Mouse (Mus musculus): ENCODE measurements around the gene Pcsk7. TPM values are rescaled to one million over a fixed set of nuclear protein-coding genes. Genes with fewer than 3 reads are reported as not detected.

The Pcsk7 gene
- polyA plus RNA-seq, 1 experiment from 2014 or later: 17.7 TPM

DNA sequence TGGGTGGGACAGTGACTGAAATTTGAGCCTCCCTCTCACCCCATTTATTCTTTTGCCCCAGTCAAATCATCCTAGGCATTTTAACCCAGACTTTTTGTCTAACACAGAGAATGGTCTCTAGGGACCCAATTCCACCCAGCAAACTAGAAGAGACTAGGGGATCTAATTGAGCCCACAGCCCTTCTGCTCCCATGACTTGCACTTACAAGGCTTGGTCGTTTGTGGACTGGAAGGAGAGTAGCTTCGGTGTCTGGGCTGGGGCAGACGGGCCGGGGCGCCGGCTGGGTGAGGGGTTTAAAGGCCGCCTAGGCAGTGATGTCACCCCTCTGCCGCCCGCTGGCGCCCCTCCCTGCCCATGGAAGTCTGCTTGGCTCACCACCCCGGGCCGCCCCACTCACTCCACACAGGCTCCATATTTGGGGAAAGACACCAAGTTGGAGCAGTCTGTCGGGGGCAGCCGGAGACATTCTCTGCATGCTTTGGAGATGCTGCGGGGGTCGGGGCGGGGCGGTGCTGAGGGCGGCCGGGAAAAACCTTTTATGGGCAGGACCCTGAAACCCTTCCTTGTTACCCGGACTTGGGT, 29.4 kb downstream of the Pcsk7 start, which contains the start of gene Tagln:
Tagln (minus strand) TSS at position 431 of the 583 bp plus-strand sequence.
- Histone ChIP-seq H3K36me3 (replicated peaks; ENCODE audit: control insufficient read depth, insufficient read depth) (peaks cover 35% of the 10 kb centered on the region), H3K4me2 (replicated peaks) (peak within 1 kb of the TSS; percentile 27), H3K9me3 (ENCODE audit: control insufficient read depth, low read length) (no peaks in the 10 kb centered on the region), H3K27me3 (ENCODE audit: control insufficient read depth, insufficient read depth, low read length) (no peaks in the 10 kb centered on the region), H3K4me3 (replicated peaks; ENCODE audit: low read length) (no peak within 1 kb of the TSS), H3K9ac (no peak within 1 kb of the TSS), H3K27ac (no peak within 1 kb of the TSS), H3K4me1 (replicated peaks; ENCODE audit: control insufficient read depth, insufficient read depth, low read length) (no peaks in the 10 kb centered on the region)
- no peak for DNase-seq (ENCODE audit: low spot score)
- 14% methylated on average over 21 of the region's 21 CpGs for WGBS
- ATAC-seq (ENCODE audit: low FRiP score): no peak

DNA sequence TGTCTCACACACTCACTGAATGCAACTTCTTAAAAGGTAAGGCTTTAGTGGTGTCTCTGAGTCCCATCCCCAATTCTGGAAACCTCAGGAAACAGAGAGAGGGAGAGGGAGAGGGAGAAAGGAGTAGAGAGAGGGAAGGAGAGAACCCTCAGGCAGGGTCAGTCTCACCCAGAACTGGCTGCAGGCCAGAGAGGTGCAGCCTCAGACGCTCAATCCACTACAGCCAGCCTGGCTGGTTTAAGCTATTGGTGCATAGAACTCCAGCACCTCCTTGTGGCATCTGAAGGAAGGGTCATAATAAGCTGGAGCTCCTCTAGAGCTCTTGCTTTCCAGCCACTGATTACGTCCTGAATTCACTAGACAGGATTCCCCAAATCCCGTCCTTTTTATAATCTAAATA, 30.6 kb downstream of the Pcsk7 start:
- Histone ChIP-seq H3K9ac (no peak overlapping the region), H3K4me3 (replicated peaks; ENCODE audit: low read length) (no peak overlapping the region), H3K27ac (no peak overlapping the region), H3K4me1 (replicated peaks; ENCODE audit: control insufficient read depth, insufficient read depth, low read length) (no peaks in the 10 kb centered on the region), H3K9me3 (ENCODE audit: control insufficient read depth, low read length) (no peaks in the 10 kb centered on the region), H3K36me3 (replicated peaks; ENCODE audit: control insufficient read depth, insufficient read depth) (peaks cover 36% of the 10 kb centered on the region), H3K27me3 (ENCODE audit: control insufficient read depth, insufficient read depth, low read length) (no peaks in the 10 kb centered on the region), H3K4me2 (replicated peaks) (no peak overlapping the region)
- DNase-seq (ENCODE audit: low spot score): peak; percentile 70
- WGBS: 17% methylated on average over 3 of the region's 3 CpGs
- ATAC-seq (ENCODE audit: low FRiP score): peak; percentile 59; the same call in 1 of the 2 replicates

DNA sequence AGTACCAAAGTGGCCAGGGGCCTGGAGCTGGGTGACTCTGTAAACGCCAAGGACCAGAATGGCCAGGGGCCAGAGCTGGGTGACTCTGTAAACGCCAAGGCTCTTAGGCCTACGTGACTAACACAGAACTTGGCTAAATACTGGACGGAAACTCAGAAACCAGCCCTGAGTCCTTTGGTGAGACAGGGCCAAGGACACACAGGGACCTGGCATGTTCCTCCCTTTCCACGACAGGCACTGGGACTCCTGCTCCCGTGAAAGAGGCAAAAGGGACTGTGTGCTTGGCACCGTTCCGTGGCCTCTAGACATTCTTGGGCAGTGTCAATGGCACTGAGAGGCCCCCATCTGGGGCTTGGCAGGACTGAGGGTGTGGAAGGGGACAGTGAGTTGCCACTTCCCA, 31.8 kb downstream of the Pcsk7 start:
- Histone ChIP-seq H3K9ac (no peak overlapping the region), H3K4me2 (replicated peaks) (no peak overlapping the region), H3K27me3 (ENCODE audit: control insufficient read depth, insufficient read depth, low read length) (no peaks in the 10 kb centered on the region), H3K36me3 (replicated peaks; ENCODE audit: control insufficient read depth, insufficient read depth) (peaks cover 48% of the 10 kb centered on the region), H3K4me3 (replicated peaks; ENCODE audit: low read length) (no peak overlapping the region), H3K9me3 (ENCODE audit: control insufficient read depth, low read length) (no peaks in the 10 kb centered on the region), H3K4me1 (replicated peaks; ENCODE audit: control insufficient read depth, insufficient read depth, low read length) (no peaks in the 10 kb centered on the region), H3K27ac (no peak overlapping the region)
- WGBS: 93% methylated on average over 8 of the region's 8 CpGs
- ATAC-seq (ENCODE audit: low FRiP score) (no peak), DNase-seq (ENCODE audit: low spot score) (no peak)

DNA sequence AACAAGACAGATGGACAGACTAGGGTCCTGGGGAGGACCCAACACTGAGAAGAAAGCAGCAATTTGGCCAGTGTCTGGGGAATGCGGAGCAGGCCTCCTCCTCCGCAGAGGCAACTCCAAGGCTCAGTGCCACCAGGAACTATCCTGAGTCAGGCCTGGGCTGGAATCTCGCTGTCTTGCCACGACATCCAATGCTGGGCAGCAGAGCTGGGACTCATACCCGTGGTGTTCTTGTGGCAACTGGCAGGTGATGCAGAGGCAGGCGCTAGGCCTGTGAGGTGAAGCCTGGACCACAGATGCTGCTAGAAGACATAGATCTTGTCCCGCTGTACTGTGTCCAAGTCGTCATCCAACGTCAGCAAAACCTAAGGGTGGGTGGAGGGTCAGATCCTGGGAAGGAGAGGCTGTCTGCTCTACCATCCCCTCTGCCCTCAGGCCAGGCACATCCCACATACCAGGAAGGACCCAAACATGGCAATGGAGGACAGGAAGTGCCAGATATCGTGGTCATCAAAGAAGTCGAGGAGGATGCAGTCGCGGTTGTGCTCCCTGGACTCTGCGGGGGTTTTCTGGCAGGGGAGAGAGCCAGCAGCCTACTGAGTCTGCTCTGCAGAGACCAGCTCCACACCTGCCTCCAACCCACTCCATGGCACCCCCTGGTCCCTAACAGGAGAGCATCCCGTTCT, 32.8 kb downstream of the Pcsk7 start:
- DNase-seq (ENCODE audit: low spot score): no peak
- Histone ChIP-seq H3K27me3 (ENCODE audit: control insufficient read depth, insufficient read depth, low read length) (no peaks in the 10 kb centered on the region), H3K4me1 (replicated peaks; ENCODE audit: control insufficient read depth, insufficient read depth, low read length) (no peaks in the 10 kb centered on the region), H3K4me2 (replicated peaks) (no peak overlapping the region), H3K4me3 (replicated peaks; ENCODE audit: low read length) (no peak overlapping the region), H3K27ac (no peak overlapping the region), H3K9ac (no peak overlapping the region), H3K36me3 (replicated peaks; ENCODE audit: control insufficient read depth, insufficient read depth) (peaks cover 58% of the 10 kb centered on the region), H3K9me3 (ENCODE audit: control insufficient read depth, low read length) (no peaks in the 10 kb centered on the region)
- 92% methylated on average over 15 of the region's 15 CpGs for WGBS
- no peak for ATAC-seq (ENCODE audit: low FRiP score)

DNA sequence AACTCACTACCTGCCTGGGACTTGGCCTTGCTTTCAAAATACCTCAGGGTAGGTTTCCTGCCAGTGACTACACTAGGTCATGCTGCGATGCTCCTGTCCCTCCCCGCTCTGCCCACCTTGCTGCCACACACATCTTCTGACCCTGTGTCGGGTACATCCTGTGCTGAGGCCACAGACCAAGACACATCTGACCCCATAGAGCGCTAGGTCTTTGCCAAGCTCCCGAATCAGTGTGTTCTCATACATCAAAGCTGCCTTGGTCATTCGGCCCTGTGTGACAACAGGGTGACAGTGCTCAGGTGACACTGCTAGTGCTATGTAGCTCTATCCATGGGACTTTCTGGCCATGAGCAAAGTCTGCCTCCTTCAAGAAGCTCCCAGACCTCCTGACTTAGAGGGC, 33.5 kb downstream of the Pcsk7 start:
- H3K4me2 ChIP-seq (replicated peaks): no peak overlapping the region
- no peak overlapping the region for H3K4me3 ChIP-seq (replicated peaks; ENCODE audit: low read length)
- no peak overlapping the region for H3K9ac ChIP-seq
- no peaks in the 10 kb centered on the region for H3K9me3 ChIP-seq (ENCODE audit: control insufficient read depth, low read length)
- H3K27me3 ChIP-seq (ENCODE audit: control insufficient read depth, insufficient read depth, low read length): no peaks in the 10 kb centered on the region
- no peaks in the 10 kb centered on the region for H3K4me1 ChIP-seq (replicated peaks; ENCODE audit: control insufficient read depth, insufficient read depth, low read length)
- WGBS: 93% methylated on average over 6 of the region's 6 CpGs
- no peak for DNase-seq (ENCODE audit: low spot score)
- peaks cover 65% of the 10 kb centered on the region for H3K36me3 ChIP-seq (replicated peaks; ENCODE audit: control insufficient read depth, insufficient read depth)
- ATAC-seq (ENCODE audit: low FRiP score): no peak
- no peak overlapping the region for H3K27ac ChIP-seq

DNA sequence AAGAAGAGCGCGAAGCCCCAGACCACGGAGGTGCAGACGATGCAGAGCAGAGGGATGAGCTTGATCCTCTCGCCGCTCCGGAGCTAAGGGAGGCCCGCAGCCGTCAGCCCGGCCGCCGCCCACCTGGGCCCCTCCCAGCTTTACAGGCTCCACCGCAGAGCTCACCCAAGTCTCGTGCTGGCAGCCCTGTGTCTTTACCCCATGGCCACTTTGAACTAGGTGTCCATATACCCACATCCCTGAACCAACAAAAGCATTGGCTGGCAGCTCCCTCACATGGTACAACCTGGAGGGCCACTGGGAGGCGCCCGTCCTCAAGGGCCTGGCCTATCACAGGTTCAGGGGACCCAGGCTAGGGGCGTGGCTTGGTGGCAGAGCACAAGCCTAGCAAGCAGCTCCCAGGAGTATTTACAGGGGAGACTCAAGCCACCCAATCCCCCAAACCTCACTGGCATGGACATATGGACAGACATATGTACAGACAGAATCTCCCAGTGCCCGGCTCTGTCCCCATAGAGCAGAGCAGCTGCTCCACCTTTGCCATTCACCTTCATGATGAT, 35.1 kb downstream of the Pcsk7 start:
- peaks cover 81% of the 10 kb centered on the region for H3K36me3 ChIP-seq (replicated peaks; ENCODE audit: control insufficient read depth, insufficient read depth)
- H3K9ac ChIP-seq: no peak overlapping the region
- H3K4me2 ChIP-seq (replicated peaks): no peak overlapping the region
- no peak for ATAC-seq (ENCODE audit: low FRiP score)
- H3K9me3 ChIP-seq (ENCODE audit: control insufficient read depth, low read length): no peaks in the 10 kb centered on the region
- WGBS: 66% methylated on average over 17 of the region's 18 CpGs
- no peaks in the 10 kb centered on the region for H3K27me3 ChIP-seq (ENCODE audit: control insufficient read depth, insufficient read depth, low read length)
- DNase-seq (ENCODE audit: low spot score): no peak
- H3K4me1 ChIP-seq (replicated peaks; ENCODE audit: control insufficient read depth, insufficient read depth, low read length): no peaks in the 10 kb centered on the region
- H3K4me3 ChIP-seq (replicated peaks; ENCODE audit: low read length): no peak overlapping the region
- no peak overlapping the region for H3K27ac ChIP-seq

DNA sequence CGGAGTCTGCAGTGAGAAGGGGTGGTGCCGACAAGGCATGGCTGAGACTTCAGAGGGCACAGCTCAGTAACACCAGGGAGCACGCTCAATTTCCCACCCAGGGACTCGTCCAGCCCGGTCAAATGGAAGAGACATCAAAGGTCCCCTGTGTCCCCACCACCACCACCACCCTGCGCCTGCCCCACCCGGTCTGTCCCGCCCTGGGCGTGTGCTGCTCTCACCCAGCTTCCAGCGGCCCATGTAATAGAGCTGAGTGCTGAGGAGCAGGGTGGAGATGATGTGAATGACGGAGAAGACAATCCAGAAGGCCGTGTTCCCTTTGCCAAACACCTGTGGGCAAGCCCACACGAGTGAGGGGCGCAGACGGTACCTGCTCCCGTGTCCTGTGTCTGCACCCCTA, 36.2 kb downstream of the Pcsk7 start:
- no peaks in the 10 kb centered on the region for H3K9me3 ChIP-seq (ENCODE audit: control insufficient read depth, low read length)
- 94% methylated on average over 16 of the region's 16 CpGs for WGBS
- H3K4me1 ChIP-seq (replicated peaks; ENCODE audit: control insufficient read depth, insufficient read depth, low read length): no peaks in the 10 kb centered on the region
- no peak overlapping the region for H3K27ac ChIP-seq
- peaks cover 92% of the 10 kb centered on the region for H3K36me3 ChIP-seq (replicated peaks; ENCODE audit: control insufficient read depth, insufficient read depth)
- no peaks in the 10 kb centered on the region for H3K27me3 ChIP-seq (ENCODE audit: control insufficient read depth, insufficient read depth, low read length)
- no peak overlapping the region for H3K9ac ChIP-seq
- no peak for DNase-seq (ENCODE audit: low spot score)
- ATAC-seq (ENCODE audit: low FRiP score): no peak
- no peak overlapping the region for H3K4me2 ChIP-seq (replicated peaks)
- no peak overlapping the region for H3K4me3 ChIP-seq (replicated peaks; ENCODE audit: low read length)

DNA sequence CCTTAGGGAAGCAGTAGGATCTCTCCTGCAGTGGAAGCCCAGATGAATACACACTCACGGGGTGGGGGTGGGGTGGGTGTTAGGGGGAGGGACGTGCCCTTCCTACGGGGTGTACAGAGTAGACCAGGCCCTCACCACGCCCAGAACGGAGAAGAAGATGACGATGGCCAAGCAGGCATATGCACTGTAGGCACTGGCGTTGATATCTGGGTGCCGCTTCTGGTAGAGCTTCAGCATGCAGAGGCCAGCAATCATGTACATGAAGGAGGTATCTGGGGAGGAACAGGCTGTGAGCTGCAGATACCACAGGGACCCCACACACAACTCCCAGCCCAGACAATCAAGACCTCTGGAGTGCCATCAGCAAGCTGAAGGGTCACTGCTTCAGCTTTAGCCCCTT, 36.6 kb downstream of the Pcsk7 start:
- Histone ChIP-seq H3K27me3 (ENCODE audit: control insufficient read depth, insufficient read depth, low read length) (no peaks in the 10 kb centered on the region), H3K4me3 (replicated peaks; ENCODE audit: low read length) (no peak overlapping the region), H3K9me3 (ENCODE audit: control insufficient read depth, low read length) (no peaks in the 10 kb centered on the region), H3K9ac (no peak overlapping the region), H3K27ac (no peak overlapping the region), H3K36me3 (replicated peaks; ENCODE audit: control insufficient read depth, insufficient read depth) (peaks cover 94% of the 10 kb centered on the region), H3K4me2 (replicated peaks) (no peak overlapping the region), H3K4me1 (replicated peaks; ENCODE audit: control insufficient read depth, insufficient read depth, low read length) (no peaks in the 10 kb centered on the region)
- DNase-seq (ENCODE audit: low spot score): no peak
- WGBS: 98% methylated on average over 8 of the region's 8 CpGs
- ATAC-seq (ENCODE audit: low FRiP score): no peak

DNA sequence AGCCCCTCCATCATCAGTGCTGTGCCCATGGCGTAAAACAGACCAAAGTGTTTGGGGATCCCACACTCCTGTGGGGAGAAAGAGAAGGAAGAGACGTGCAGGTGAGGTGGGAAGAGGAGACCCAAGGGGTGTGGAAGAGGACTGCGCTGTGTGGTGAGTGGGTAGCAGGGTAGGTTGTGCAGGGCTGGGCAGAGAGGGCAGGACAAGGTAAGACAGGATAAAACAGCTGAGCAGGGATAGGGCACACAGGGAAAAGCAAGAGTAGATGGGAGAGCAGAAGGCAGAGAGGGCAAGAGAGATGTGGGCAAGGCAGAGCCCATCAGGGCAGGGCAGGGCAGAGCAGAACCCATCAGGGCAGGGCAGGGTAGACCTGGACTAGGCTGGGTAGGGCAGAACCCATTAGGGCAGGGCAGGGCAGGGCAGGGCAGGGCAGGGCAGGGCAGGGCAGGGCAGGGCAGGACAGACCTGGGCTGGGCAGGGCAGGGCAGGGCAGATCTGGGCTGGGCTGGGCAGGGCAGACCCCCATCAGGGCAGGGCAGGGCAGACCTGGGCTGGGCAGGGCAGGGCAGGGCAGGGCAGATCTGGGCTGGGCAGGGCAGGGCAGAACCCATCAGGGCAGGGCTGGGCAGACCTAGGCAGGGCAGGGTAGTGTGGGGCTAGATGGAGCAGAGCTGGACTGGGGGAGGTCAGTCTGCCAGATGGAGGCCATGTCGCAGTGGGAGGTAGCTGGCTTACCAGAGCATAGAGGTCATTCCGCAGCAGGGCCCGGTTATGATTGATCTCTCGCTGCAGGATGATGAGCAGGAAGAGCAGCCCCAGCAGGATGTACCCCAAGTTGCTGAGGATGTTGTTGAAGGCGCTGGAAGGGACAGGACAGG, 37.6 kb downstream of the Pcsk7 start:
- Histone ChIP-seq H3K9me3 (ENCODE audit: control insufficient read depth, low read length) (no peaks in the 10 kb centered on the region), H3K27me3 (ENCODE audit: control insufficient read depth, insufficient read depth, low read length) (no peaks in the 10 kb centered on the region), H3K4me2 (replicated peaks) (no peak overlapping the region), H3K9ac (no peak overlapping the region), H3K4me3 (replicated peaks; ENCODE audit: low read length) (no peak overlapping the region), H3K4me1 (replicated peaks; ENCODE audit: control insufficient read depth, insufficient read depth, low read length) (no peaks in the 10 kb centered on the region), H3K36me3 (replicated peaks; ENCODE audit: control insufficient read depth, insufficient read depth) (peaks cover 93% of the 10 kb centered on the region), H3K27ac (no peak overlapping the region)
- DNase-seq (ENCODE audit: low spot score) (no peak), ATAC-seq (ENCODE audit: low FRiP score) (no peak)
- 87% methylated on average over 8 of the region's 8 CpGs for WGBS

Data from hindbrain, embryonic 14.5 days (tissue).